Mouse (Mus musculus) limb, embryonic 10.5 days (tissue): ENCODE results near the gene Gm17606. TPM values are rescaled to one million over a fixed set of nuclear protein-coding genes. Genes with fewer than 3 reads are reported as not detected.

Experiments
- DNase-seq: peaks from one replicate; pipeline ENCODE4 v3.0.0-alpha.2; 2017; ENCODE audit warnings: low spot score
- H3K27ac ChIP-seq: fragments of 300-500 bp; sonication (generic); 2 replicates; pipeline ENCODE4 v1.5.1; 2016; ENCODE audit warnings: mild to moderate bottlenecking
- H3K27me3 ChIP-seq: fragments of 300-500 bp; sonication (generic); 2 replicates; pipeline ENCODE4 v1.6.1; 2016; ENCODE audit warnings: low read depth, mild to moderate bottlenecking; ENCODE audit not compliant: poor library complexity, severe bottlenecking
- H3K36me3 ChIP-seq: fragments of 300-500 bp; sonication (generic); 2 replicates; pipeline ENCODE4 v1.6.1; 2016; ENCODE audit warnings: mild to moderate bottlenecking, moderate library complexity
- H3K4me1 ChIP-seq: fragments of 300-500 bp; sonication (generic); 2 replicates; pipeline ENCODE4 v1.6.1; 2016
- H3K4me3 ChIP-seq: fragments of 300-500 bp; sonication (generic); 2 replicates; pipeline ENCODE4 v1.5.1; 2016; ENCODE audit warnings: mild to moderate bottlenecking, moderate library complexity
- H3K9me3 ChIP-seq: fragments of 300-500 bp; sonication (generic); replicated peaks from 2 replicates; pipeline ENCODE4 v1.6.1; 2016; ENCODE audit warnings: mild to moderate bottlenecking
- WGBS: fragments of 180-500 bp; shearing (Covaris S2); methylation state at CpG from one replicate; pipeline ENCODE4 v1.1.7; 2016; 5-methylcytosine and 5-hydroxymethylcytosine counted together
- polyA plus RNA-seq: library from polyadenylated mRNA; unstranded; fragments of >200 nt; fragmentation: Nextera tagmentation; extraction: Ambion mirVana; gene quantifications from 2 replicates; pipeline ENCODE4 v1.2.1, GENCODE M21; 2016

The Gm17606 gene
- polyA plus RNA-seq, 1 experiment from 2014 or later, result not detected

DNA sequence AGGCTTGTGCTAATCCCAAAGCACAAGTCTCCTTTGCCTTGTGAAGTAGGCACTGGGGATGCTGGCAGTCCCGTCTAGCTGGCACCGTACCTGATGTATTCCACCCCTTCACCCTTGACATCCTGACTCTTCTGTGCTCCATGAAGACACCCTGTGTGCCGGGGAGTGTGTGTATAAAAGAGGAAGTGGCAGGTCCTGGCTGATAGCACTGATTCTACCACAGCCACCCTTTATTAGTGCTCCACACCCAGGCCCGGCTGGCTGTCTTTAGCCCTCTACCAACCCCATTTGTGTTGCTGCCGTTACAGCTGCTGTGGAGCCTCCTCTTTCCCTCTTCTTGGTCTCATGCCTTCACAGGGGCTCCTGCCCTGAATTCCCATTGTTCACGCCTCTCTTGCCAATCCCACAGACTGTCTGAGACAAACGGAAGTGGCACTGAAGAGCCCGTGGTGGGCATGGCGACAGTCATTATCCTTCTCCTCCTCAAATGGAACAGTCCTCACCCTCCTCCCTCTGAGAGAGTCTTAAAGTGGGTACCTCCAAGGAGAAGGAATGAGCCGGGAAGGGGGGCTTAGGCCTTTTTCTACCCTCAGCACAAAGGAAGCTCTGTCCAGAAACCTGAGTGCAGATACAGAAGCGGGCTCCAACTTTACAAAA is 10.0 kb upstream of the Gm17606 start:
- WGBS, result 86% methylated on average over 11 of the region's 11 CpGs
- no peak overlapping the region for H3K4me3 ChIP-seq
- peaks cover 65% of the 10 kb centered on the region for H3K36me3 ChIP-seq
- H3K9me3 ChIP-seq, result no peaks in the 10 kb centered on the region
- H3K4me1 ChIP-seq, result no peaks in the 10 kb centered on the region
- DNase-seq, result no peak
- no peak overlapping the region for H3K27ac ChIP-seq
- no peaks in the 10 kb centered on the region for H3K27me3 ChIP-seq

DNA sequence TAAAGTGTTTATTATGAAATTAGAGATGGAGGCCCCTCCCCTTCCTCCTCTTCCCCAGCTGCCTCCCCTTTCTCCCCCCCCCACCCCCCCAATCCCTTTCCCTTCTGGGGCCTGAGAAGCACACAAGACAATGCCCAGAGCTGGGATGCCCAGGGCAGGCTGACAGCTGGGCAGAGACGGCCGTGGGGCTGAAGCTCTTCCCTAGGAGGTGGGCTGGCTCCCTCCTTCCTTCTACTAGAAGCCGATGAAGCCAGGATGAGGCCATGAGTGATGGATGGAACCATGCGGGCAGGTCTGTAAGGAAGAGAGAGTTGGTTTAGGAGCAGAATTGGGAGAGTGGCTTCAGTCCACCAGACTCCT is 9.5 kb upstream of the Gm17606 start:
- DNase-seq, result no peak
- no peaks in the 10 kb centered on the region for H3K27me3 ChIP-seq
- H3K4me3 ChIP-seq, result no peak overlapping the region
- 83% methylated on average over 4 of the region's 4 CpGs for WGBS
- no peaks in the 10 kb centered on the region for H3K4me1 ChIP-seq
- no peaks in the 10 kb centered on the region for H3K9me3 ChIP-seq
- no peak overlapping the region for H3K27ac ChIP-seq
- peaks cover 70% of the 10 kb centered on the region for H3K36me3 ChIP-seq

DNA sequence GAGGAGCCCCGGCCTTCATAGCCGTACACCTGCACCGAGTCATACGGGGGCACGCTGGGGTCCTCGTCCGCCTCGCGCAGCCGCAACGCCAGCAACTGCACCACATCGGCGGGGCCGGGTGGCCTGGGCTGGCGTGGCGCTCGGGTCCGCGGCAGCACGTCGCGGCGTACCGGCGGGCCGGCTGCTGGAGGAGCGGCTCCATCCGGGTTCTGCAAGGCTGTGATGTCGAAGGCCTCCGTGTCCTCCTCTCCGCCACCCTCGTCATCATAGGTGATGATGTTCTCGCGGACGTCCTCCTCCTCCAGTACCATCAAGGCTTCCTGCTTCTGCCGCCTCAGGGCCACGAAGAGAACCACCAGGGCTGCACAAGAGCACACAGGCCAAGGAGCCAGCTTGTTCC is 8.5 kb upstream of the Gm17606 start:
- no peak overlapping the region for H3K27ac ChIP-seq
- no peaks in the 10 kb centered on the region for H3K4me1 ChIP-seq
- DNase-seq, result no peak
- WGBS, result 92% methylated on average over 37 of the region's 37 CpGs
- no peaks in the 10 kb centered on the region for H3K27me3 ChIP-seq
- no peak overlapping the region for H3K4me3 ChIP-seq
- H3K9me3 ChIP-seq, result no peaks in the 10 kb centered on the region
- peaks cover 81% of the 10 kb centered on the region for H3K36me3 ChIP-seq

DNA sequence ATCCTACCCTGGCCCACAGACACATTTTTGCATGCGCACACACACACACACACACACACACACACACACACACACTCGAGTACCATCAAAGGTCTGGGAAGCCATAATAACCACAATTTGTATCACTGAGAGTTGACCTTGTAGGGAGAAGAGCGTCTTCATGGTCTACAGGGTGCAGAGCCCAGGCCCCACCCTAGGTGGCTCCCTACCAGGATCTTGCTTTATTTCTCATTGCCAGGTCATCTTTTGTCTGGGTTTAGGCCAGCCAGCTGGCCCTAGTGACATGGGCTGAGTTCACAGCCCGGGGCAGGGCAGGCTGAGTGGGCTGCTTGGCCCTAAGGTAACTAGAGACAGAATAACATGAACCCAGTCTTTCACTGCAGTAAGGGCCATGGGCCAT is 6.6 kb upstream of the Gm17606 start:
- H3K4me3 ChIP-seq, result no peak overlapping the region
- WGBS, result 83% methylated on average over 4 of the region's 4 CpGs
- H3K9me3 ChIP-seq, result no peaks in the 10 kb centered on the region
- H3K4me1 ChIP-seq, result peaks cover 7% of the 10 kb centered on the region
- DNase-seq, result no peak
- H3K27ac ChIP-seq, result no peak overlapping the region
- no peaks in the 10 kb centered on the region for H3K27me3 ChIP-seq
- H3K36me3 ChIP-seq, result peaks cover 97% of the 10 kb centered on the region

DNA sequence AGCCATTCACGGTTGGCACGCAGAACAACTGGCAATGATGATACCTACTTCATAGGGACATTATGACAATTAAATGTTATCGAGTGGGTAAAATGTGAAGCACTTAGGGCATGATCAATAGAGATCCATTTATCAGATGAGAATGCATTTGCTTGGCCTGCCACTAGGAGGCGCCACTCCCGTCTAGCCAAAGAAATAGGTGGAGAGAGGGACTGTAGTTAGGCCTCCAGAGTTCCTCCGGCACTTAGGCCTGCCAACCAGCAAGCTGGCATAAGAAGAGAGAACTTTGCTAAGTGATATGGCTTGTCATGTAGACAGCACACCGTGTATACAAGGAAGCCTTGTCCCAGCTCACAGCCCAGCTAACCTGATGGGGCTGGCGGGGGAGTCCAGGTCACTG is 3.8 kb upstream of the Gm17606 start:
- peak; percentile 78 for DNase-seq
- Histone ChIP-seq H3K36me3 (peaks cover 75% of the 10 kb centered on the region), H3K9me3 (no peaks in the 10 kb centered on the region), H3K27ac (no peak overlapping the region), H3K27me3 (no peaks in the 10 kb centered on the region), H3K4me1 (peaks cover 32% of the 10 kb centered on the region), H3K4me3 (no peak overlapping the region)
- WGBS, result 51% methylated on average over 8 of the region's 8 CpGs

DNA sequence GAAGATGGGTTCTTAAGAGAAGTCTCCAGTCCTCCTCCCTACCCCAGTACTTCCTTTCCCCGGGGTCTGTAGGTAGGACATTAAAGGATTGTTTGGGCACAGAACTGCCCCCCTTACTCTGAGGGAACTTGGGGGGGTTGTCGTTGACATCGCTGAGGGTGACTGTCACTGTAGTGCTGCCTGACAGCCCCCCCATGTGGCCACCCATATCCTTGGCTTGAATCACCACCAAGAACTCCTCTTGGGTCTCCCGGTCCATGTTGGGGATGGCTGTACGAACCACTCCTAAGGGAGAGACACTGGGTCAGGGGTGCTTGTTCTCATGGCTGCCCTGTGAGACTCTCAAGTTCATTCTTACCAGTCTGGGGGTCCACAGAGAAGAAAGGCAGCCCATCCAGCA is 2.5 kb upstream of the Gm17606 start:
- 88% methylated on average over 5 of the region's 5 CpGs for WGBS
- H3K9me3 ChIP-seq, result no peaks in the 10 kb centered on the region

DNA sequence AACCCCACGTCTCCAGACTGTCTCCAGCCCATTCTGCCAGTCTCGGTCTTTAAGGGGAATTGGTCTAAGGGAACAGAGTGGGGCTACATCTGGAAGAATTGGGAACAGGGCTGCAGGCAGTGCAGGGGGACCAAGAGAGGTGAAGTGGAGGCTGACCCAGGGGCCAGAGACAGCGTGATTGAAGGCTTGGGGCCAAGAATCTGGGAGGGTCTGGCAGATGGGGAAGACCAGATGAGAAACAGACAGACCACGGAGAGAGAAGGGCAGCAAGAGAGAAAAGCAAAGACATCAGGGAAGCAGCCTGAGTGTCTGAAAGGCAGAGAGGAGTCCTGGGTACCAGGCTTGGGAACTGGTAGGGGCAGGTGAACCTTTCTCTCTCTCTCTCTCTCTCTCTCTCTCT is 631 bp upstream of the Gm17606 start:
- peaks cover 32% of the 10 kb centered on the region for H3K4me1 ChIP-seq
- peak; percentile 43 for DNase-seq
- no peaks in the 10 kb centered on the region for H3K9me3 ChIP-seq
- no peaks in the 10 kb centered on the region for H3K27me3 ChIP-seq
- H3K4me3 ChIP-seq, result peak overlapping the region; percentile 87
- peak overlapping the region; percentile 95 for H3K27ac ChIP-seq
- H3K36me3 ChIP-seq, result peaks cover 74% of the 10 kb centered on the region
- WGBS, result 9% methylated on average over 4 of the region's 4 CpGs

More for the DNA sequence above, 2.5 kb upstream of the Gm17606 start:
- H3K4me1 ChIP-seq, result peaks cover 32% of the 10 kb centered on the region
- H3K27me3 ChIP-seq, result no peaks in the 10 kb centered on the region
- peaks cover 74% of the 10 kb centered on the region for H3K36me3 ChIP-seq
- DNase-seq, result no peak
- H3K27ac ChIP-seq, result no peak overlapping the region
- H3K4me3 ChIP-seq, result no peak overlapping the region

DNA sequence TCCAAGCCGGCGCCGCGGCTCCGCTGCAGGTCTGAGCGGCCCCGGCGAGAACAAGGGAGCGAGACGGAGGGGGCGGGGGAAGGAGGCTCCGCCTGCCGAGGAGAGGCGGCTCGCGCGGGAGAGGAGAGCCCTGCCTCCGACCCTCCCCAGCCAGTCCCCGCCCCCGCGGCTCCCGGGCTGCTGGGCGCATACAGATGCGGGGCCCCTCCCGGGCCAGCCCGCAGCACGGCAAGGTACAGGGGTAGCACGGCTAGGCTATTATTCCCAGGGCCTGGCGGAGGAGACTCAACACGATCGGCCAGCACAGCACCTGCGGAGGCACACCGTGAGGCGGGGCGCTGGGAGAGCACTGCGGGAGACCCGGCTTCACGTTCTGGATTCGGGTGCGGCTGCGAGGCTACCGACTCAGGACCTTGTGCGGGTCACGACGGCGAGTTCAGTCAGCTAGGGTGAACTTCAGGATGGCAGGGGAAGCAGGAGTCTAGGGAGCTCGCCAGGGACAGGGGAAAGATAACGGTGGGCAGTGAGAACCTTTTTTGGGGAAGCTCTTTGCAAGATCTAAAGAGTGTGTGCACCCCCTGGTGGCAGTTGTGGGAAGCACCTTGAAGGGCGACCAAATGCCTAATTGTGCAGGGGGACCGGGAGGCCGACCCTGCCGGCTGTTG is 685 bp downstream of the Gm17606 start, which contains the start of gene Cdh24:
Cdh24 (minus strand) TSS at position 60 of the 665 bp plus-strand sequence.
- no peaks in the 10 kb centered on the region for H3K27me3 ChIP-seq
- peaks cover 74% of the 10 kb centered on the region for H3K36me3 ChIP-seq
- H3K9me3 ChIP-seq, result no peaks in the 10 kb centered on the region
- peak; percentile 93 for DNase-seq
- peaks cover 32% of the 10 kb centered on the region for H3K4me1 ChIP-seq
- H3K4me3 ChIP-seq, result peak within 1 kb of the TSS; percentile 87
- peak within 1 kb of the TSS; percentile 95 for H3K27ac ChIP-seq
- under 1% methylated on average over 49 of the region's 52 CpGs for WGBS

DNA sequence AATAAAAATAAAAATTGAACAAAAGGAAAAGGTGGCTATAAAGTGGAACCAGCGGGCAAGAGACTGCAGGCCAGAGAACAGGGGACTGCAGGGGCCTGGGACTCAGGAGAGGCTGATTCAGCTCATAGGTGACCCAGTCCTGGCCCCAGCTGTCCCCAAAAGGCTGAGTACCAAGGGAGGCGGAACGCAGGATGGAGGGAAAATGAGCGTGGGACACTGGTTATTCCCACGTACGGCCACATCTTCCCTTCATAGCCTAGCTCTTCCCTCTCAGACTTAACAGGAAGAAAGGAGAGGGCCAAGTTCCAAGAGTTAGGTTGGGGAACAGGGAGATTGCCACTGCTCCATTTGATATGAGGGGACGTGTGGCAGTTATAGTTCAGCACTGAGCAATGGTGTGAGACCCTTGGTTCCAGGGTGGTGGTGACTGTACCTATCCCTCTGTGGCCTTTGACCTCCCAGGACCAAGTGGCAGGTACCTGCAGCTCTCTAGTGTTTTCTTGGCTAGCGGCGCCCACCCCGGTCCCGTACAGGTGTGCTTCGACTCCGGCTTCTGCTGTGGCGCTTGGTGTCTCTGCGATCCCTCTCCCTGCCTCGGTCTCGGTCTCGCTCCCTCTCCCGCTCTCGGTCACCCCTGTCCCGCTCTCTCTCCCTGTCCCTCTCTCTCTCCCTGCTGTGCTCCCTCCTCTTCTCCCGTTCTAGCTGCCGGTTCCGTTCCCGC is 1.6 kb downstream of the Gm17606 start:
- H3K4me3 ChIP-seq, result no peak overlapping the region
- H3K36me3 ChIP-seq, result peaks cover 74% of the 10 kb centered on the region
- no peaks in the 10 kb centered on the region for H3K9me3 ChIP-seq
- 76% methylated on average over 25 of the region's 25 CpGs for WGBS
- no peaks in the 10 kb centered on the region for H3K27me3 ChIP-seq
- H3K27ac ChIP-seq, result no peak overlapping the region
- DNase-seq, result no peak
- peaks cover 32% of the 10 kb centered on the region for H3K4me1 ChIP-seq

DNA sequence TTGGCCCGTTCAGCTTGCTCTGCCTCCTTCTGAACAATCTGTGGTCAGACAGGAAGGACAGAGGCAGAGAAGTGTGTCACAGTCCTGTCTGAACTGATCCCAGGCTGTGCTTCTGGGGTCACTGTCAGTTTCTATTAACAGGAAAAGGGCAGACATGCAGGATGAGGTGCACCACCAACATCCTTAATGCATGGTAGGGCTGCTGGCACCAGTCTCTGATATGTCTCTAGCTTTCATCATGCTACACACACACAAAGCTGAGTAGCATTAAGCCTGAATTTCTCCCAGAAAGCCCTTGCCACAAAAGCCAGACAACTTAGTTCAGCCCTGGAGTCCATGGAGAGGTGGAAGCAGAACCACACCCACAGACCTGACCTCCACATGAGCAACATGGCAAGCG is 2.3 kb downstream of the Gm17606 start:
- no peaks in the 10 kb centered on the region for H3K27me3 ChIP-seq
- 94% methylated on average over 2 of the region's 2 CpGs for WGBS
- no peak overlapping the region for H3K27ac ChIP-seq
- H3K4me1 ChIP-seq, result peaks cover 32% of the 10 kb centered on the region
- no peak for DNase-seq
- H3K4me3 ChIP-seq, result no peak overlapping the region
- H3K9me3 ChIP-seq, result no peaks in the 10 kb centered on the region
- H3K36me3 ChIP-seq, result peaks cover 74% of the 10 kb centered on the region

DNA sequence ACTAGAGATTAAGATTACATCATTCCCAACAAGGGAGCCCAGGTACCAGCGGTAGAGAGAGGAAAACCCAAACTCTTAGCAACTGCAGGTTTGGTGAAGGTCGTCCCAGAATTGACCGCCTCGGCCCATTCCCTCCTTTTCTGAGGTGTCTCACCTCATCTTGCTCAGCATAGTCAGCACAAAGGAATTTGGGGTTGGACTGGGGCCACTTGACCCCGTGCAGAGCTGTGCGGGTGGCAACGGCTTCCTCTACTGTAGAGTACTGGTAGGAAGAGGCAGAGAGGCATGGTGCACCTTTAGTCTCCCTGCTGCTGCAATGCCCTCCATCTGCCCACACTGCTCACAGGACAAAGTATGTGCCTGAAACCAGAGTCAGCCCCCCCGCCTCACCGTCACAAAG is 3.5 kb downstream of the Gm17606 start:
- Histone ChIP-seq H3K4me3 (no peak overlapping the region), H3K36me3 (peaks cover 73% of the 10 kb centered on the region), H3K9me3 (no peaks in the 10 kb centered on the region), H3K27me3 (no peaks in the 10 kb centered on the region), H3K27ac (no peak overlapping the region), H3K4me1 (peaks cover 24% of the 10 kb centered on the region)
- DNase-seq, result no peak
- WGBS, result 96% methylated on average over 9 of the region's 9 CpGs

DNA sequence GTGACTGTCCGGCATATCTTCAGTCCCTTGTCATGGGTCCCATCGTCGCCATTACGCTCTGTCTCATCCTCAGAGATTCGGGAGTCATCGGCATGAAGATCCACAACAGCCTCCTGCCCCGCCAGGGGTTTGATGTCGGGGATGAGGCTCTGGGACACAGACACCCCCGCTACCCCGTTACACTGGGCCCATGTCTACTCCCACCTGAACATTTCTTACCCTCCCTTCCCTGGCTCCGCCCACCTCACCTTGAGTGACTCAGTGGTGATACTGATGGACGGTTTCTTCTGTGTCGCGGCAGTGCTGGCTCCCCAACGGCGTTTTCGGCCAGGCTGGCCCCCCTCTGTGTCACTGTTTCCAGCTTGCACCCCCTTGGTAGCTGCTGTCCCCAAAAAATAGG is 5.7 kb downstream of the Gm17606 start:
- H3K27ac ChIP-seq, result no peak overlapping the region
- 96% methylated on average over 17 of the region's 17 CpGs for WGBS
- no peaks in the 10 kb centered on the region for H3K27me3 ChIP-seq
- peaks cover 93% of the 10 kb centered on the region for H3K36me3 ChIP-seq
- no peak for DNase-seq
- H3K9me3 ChIP-seq, result no peaks in the 10 kb centered on the region
- H3K4me1 ChIP-seq, result peaks cover 21% of the 10 kb centered on the region
- H3K4me3 ChIP-seq, result no peak overlapping the region

DNA sequence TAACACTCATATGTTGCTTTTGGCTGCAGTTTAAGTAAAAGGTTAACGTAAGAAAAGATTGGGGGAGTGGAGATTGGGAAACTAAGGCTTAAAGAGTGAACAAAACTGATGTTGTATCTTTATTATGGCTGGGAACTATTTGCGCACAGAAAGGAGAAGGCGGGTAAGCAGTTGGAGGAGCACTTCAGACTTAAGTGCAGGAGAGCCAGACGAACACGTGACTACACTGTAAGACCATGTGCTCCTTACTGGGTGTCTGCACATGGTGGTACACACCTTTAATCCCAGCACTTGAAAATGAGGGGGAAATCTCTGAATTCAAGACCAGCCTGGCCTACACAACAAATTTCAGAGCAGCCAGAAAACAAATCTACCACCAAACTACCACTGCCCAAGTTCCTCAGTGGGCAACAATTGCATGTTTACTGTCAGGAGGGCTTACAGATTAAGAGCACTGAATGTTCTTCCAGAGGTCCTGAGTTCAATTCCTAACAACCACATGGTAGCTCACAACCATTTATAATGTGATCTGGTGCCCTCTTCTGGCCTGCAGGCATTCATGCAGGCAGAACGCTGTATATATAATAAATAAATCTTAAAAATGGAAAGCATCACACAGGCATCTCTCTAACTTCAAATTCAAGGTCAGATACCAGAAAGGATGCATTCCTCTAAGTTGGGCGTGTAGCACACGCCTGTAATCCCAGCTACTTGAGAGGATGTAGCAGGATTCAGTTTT is 6.3 kb downstream of the Gm17606 start:
- Histone ChIP-seq H3K27ac (no peak overlapping the region), H3K9me3 (no peaks in the 10 kb centered on the region), H3K36me3 (peaks cover 99% of the 10 kb centered on the region), H3K27me3 (no peaks in the 10 kb centered on the region), H3K4me3 (no peak overlapping the region), H3K4me1 (peaks cover 23% of the 10 kb centered on the region)
- DNase-seq, result no peak
- WGBS, result 94% methylated on average over 8 of the region's 8 CpGs
